Mouse (Mus musculus): ENCODE results near the gene Tead3. TPM values are rescaled to one million over a fixed set of nuclear protein-coding genes. Genes with fewer than 3 reads are reported as not detected.
A peak's percentile ranks its signal among the peaks of the same experiment; 100 is the strongest.

Gene Tead3
- polyA plus RNA-seq (2015; fragmentation: Nextera tagmentation; extraction: Ambion mirVana) = 1.3 and 1.4 TPM in 2 replicates

GRCm38 (mm10) chr17:28350466-28351352 is at the start of gene Tead3:
Tead3 (minus strand) TSS chr17:28350817.
- H3K27ac ChIP-seq (ENCODE audit: low read length) = 0 out of 2 replicates have a peak within 1 kb of the TSS, but pooled peaks have one; percentile 39

GRCm38 (mm10) chr17:28394994-28395393 is 44.4 kb upstream of the Tead3 start:
- Histone ChIP-seq H3K27me3 (ENCODE audit: control insufficient read depth, insufficient read depth, low read depth, low read length) (no peaks in the 10 kb centered on the region), H3K27ac (ENCODE audit: low read length) (no peak overlapping the region), H3K4me3 (ENCODE audit: low read depth, low read length) (no peak overlapping the region), H3K4me2 (ENCODE audit: low read length) (no peak overlapping the region), H3K9ac (ENCODE audit: low read depth, low read length) (no peak overlapping the region), H3K36me3 (ENCODE audit: control insufficient read depth, insufficient read depth, low read length) (no peaks in the 10 kb centered on the region; the same call in 1 of the 2 replicates), H3K4me1 (ENCODE audit: control insufficient read depth, insufficient read depth, low read length) (no peaks in the 10 kb centered on the region; the same call in 1 of the 2 replicates), H3K9me3 (replicated peaks; ENCODE audit: control insufficient read depth, low read length, poor library complexity, severe bottlenecking) (no peaks in the 10 kb centered on the region)
- WGBS = 89% methylated on average over 7 of the region's 7 CpGs
- ATAC-seq = no peak

More at GRCm38 (mm10) chr17:28350466-28351352, at the start of gene Tead3:
- Histone ChIP-seq H3K4me1 (ENCODE audit: control insufficient read depth, insufficient read depth, low read length) (peaks cover 10% of the 10 kb centered on the region), H3K27me3 (ENCODE audit: control insufficient read depth, insufficient read depth, low read depth, low read length) (peaks cover 12% of the 10 kb centered on the region), H3K4me3 (ENCODE audit: low read depth, low read length) (peak within 1 kb of the TSS; percentile 57), H3K9ac (ENCODE audit: low read depth, low read length) (peak within 1 kb of the TSS; percentile 74), H3K4me2 (ENCODE audit: low read length) (peak within 1 kb of the TSS; percentile 95), H3K9me3 (replicated peaks; ENCODE audit: control insufficient read depth, low read length, poor library complexity, severe bottlenecking) (no peaks in the 10 kb centered on the region), H3K36me3 (ENCODE audit: control insufficient read depth, insufficient read depth, low read length) (no peaks in the 10 kb centered on the region)
- ATAC-seq = peak; percentile 73
- WGBS = under 1% methylated on average over 58 of the region's 73 CpGs

- Histone ChIP-seq H3K4me1 (ENCODE audit: control insufficient read depth, insufficient read depth, low read length) (no peaks in the 10 kb centered on the region; the same call in 1 of the 2 replicates), H3K9me3 (replicated peaks; ENCODE audit: control insufficient read depth, low read length, poor library complexity, severe bottlenecking) (no peaks in the 10 kb centered on the region), H3K27ac (ENCODE audit: low read length) (no peak overlapping the region), H3K4me3 (ENCODE audit: low read depth, low read length) (no peak overlapping the region), H3K27me3 (ENCODE audit: control insufficient read depth, insufficient read depth, low read depth, low read length) (no peaks in the 10 kb centered on the region), H3K4me2 (ENCODE audit: low read length) (no peak overlapping the region), H3K9ac (ENCODE audit: low read depth, low read length) (no peak overlapping the region), H3K36me3 (ENCODE audit: control insufficient read depth, insufficient read depth, low read length) (no peaks in the 10 kb centered on the region; the same call in 1 of the 2 replicates)
- ATAC-seq = no peak
- 89% methylated on average over 15 of the region's 15 CpGs for WGBS
Observed at GRCm38 (mm10) chr17:28394051-28394765, 43.6 kb upstream of the Tead3 start.

GRCm38 (mm10) chr17:28391568-28392432 is 41.2 kb upstream of the Tead3 start:
- no peak overlapping the region for H3K4me2 ChIP-seq (ENCODE audit: low read length)
- no peak overlapping the region for H3K27ac ChIP-seq (ENCODE audit: low read length)
- WGBS = 8% methylated on average over 21 of the region's 25 CpGs
- no peak overlapping the region for H3K9ac ChIP-seq (ENCODE audit: low read depth, low read length)
- no peak overlapping the region for H3K4me3 ChIP-seq (ENCODE audit: low read depth, low read length)
- H3K36me3 ChIP-seq (ENCODE audit: control insufficient read depth, insufficient read depth, low read length) = no peaks in the 10 kb centered on the region
- H3K27me3 ChIP-seq (ENCODE audit: control insufficient read depth, insufficient read depth, low read depth, low read length) = no peaks in the 10 kb centered on the region
- no peaks in the 10 kb centered on the region; the same call in none of the 2 replicates for H3K4me1 ChIP-seq (ENCODE audit: control insufficient read depth, insufficient read depth, low read length)
- H3K9me3 ChIP-seq (replicated peaks; ENCODE audit: control insufficient read depth, low read length, poor library complexity, severe bottlenecking) = no peaks in the 10 kb centered on the region
- ATAC-seq = no peak

GRCm38 (mm10) chr17:28388534-28388933 is 37.9 kb upstream of the Tead3 start:
- H3K27ac ChIP-seq (ENCODE audit: low read length) = no peak overlapping the region
- H3K36me3 ChIP-seq (ENCODE audit: control insufficient read depth, insufficient read depth, low read length) = no peaks in the 10 kb centered on the region
- ATAC-seq = no peak
- H3K4me1 ChIP-seq (ENCODE audit: control insufficient read depth, insufficient read depth, low read length) = no peaks in the 10 kb centered on the region; the same call in none of the 2 replicates
- WGBS = 92% methylated on average over 3 of the region's 3 CpGs
- H3K9ac ChIP-seq (ENCODE audit: low read depth, low read length) = no peak overlapping the region
- H3K27me3 ChIP-seq (ENCODE audit: control insufficient read depth, insufficient read depth, low read depth, low read length) = no peaks in the 10 kb centered on the region
- no peak overlapping the region for H3K4me2 ChIP-seq (ENCODE audit: low read length)
- H3K9me3 ChIP-seq (replicated peaks; ENCODE audit: control insufficient read depth, low read length, poor library complexity, severe bottlenecking) = no peaks in the 10 kb centered on the region
- no peak overlapping the region for H3K4me3 ChIP-seq (ENCODE audit: low read depth, low read length)

- Histone ChIP-seq H3K4me1 (ENCODE audit: control insufficient read depth, insufficient read depth, low read length) (no peaks in the 10 kb centered on the region; the same call in 1 of the 2 replicates), H3K27ac (ENCODE audit: low read length) (no peak overlapping the region), H3K36me3 (ENCODE audit: control insufficient read depth, insufficient read depth, low read length) (no peaks in the 10 kb centered on the region), H3K27me3 (ENCODE audit: control insufficient read depth, insufficient read depth, low read depth, low read length) (no peaks in the 10 kb centered on the region), H3K9ac (ENCODE audit: low read depth, low read length) (peak overlapping the region; percentile 10; the same call in 1 of the 2 replicates), H3K4me3 (ENCODE audit: low read depth, low read length) (peak overlapping the region; percentile 20), H3K9me3 (replicated peaks; ENCODE audit: control insufficient read depth, low read length, poor library complexity, severe bottlenecking) (no peaks in the 10 kb centered on the region), H3K4me2 (ENCODE audit: low read length) (peak overlapping the region; percentile 45)
- 5% methylated on average over 23 of the region's 23 CpGs for WGBS
- peak; percentile 62; the same call in 1 of the 2 replicates for ATAC-seq
Observed at GRCm38 (mm10) chr17:28386150-28386905, 35.7 kb upstream of the Tead3 start.

- Histone ChIP-seq H3K4me1 (ENCODE audit: control insufficient read depth, insufficient read depth, low read length) (no peaks in the 10 kb centered on the region; the same call in 1 of the 2 replicates), H3K36me3 (ENCODE audit: control insufficient read depth, insufficient read depth, low read length) (no peaks in the 10 kb centered on the region), H3K9me3 (replicated peaks; ENCODE audit: control insufficient read depth, low read length, poor library complexity, severe bottlenecking) (no peaks in the 10 kb centered on the region), H3K27me3 (ENCODE audit: control insufficient read depth, insufficient read depth, low read depth, low read length) (no peaks in the 10 kb centered on the region), H3K27ac (ENCODE audit: low read length) (no peak overlapping the region), H3K4me2 (ENCODE audit: low read length) (no peak overlapping the region), H3K4me3 (ENCODE audit: low read depth, low read length) (no peak overlapping the region), H3K9ac (ENCODE audit: low read depth, low read length) (no peak overlapping the region)
- 73% methylated on average over 4 of the region's 4 CpGs for WGBS
- ATAC-seq = no peak
Observed at GRCm38 (mm10) chr17:28384298-28384697, 33.7 kb upstream of the Tead3 start.

- ATAC-seq = no peak
- H3K9ac ChIP-seq (ENCODE audit: low read depth, low read length) = no peak overlapping the region
- no peaks in the 10 kb centered on the region for H3K36me3 ChIP-seq (ENCODE audit: control insufficient read depth, insufficient read depth, low read length)
- no peak overlapping the region for H3K27ac ChIP-seq (ENCODE audit: low read length)
- H3K4me3 ChIP-seq (ENCODE audit: low read depth, low read length) = no peak overlapping the region
- H3K27me3 ChIP-seq (ENCODE audit: control insufficient read depth, insufficient read depth, low read depth, low read length) = peaks cover 7% of the 10 kb centered on the region
- no peaks in the 10 kb centered on the region for H3K4me1 ChIP-seq (ENCODE audit: control insufficient read depth, insufficient read depth, low read length)
- no peaks in the 10 kb centered on the region for H3K9me3 ChIP-seq (replicated peaks; ENCODE audit: control insufficient read depth, low read length, poor library complexity, severe bottlenecking)
- H3K4me2 ChIP-seq (ENCODE audit: low read length) = no peak overlapping the region
- 10% methylated on average over 6 of the region's 6 CpGs for WGBS
Observed at GRCm38 (mm10) chr17:28380255-28380654, 29.6 kb upstream of the Tead3 start.

Measured in midbrain, embryonic 16.5 days (tissue).